33 mouse cellular contexts compared by ENCODE assay signal in the genomic region with DNA sequence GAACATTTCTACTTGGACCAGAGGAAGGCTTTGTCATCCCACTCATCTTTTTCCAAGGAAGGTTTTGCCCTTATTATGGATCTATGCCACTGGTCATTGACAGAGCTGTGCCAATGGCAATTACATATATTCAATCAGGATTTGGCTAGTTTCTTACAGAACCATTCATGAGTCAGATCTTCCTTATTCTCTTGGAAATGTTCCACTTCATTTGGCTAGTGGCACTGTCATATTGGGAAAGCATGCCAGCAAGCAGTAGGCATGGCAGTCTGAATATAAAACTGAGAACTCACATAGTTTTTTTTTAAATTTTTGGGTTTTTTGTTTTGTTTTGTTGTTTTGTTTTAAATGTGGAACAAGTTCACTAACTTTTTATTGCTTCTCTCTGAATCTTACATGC. TPM values are rescaled to one million over a fixed set of nuclear protein-coding genes. Genes with fewer than 3 reads are reported as not detected.
"Had no signal": no experiment of that assay in that cellular context is flagged by ENCODE, and none has a peak within 500 bp of the region (broad histone marks: within the 10 kb centered on the region; RNA-seq: fewer than 3 reads in every experiment).

No protein-coding gene starts in this region.

- DNase-seq: gastrocnemius, postnatal 14 days; gastrocnemius, postnatal 36 days; heart, adult 2 months; heart, postnatal 14 days; heart, postnatal 36 days; kidney, adult 18-20 months; kidney, adult 8-10 months; kidney, postnatal 10 days; kidney, postnatal 25 days; kidney, postnatal 4 days; layer of hippocampus, adult 9-11 months; layer of hippocampus, postnatal 36 days; left cerebral cortex, postnatal 4 days had no signal

- ATAC-seq: hindbrain, postnatal 0 days; intestine, embryonic 15.5 days; intestine, postnatal 0 days; liver, embryonic 12.5 days had no signal

RNA-seq across cellular contexts. Expression of gene Vmn1r46, which starts 2.8 kb away (rescaled TPM):
- polyA plus RNA-seq: gonadal fat pad, adult 2 months; heart, adult 2 months; heart, embryonic 11.5 days; heart, embryonic 13.5 days; heart, embryonic 15.5 days; heart, postnatal 0 days; hindbrain, embryonic 11.5 days; hindbrain, embryonic 13.5 days; hindbrain, embryonic 15.5 days; hindbrain, postnatal 0 days; intestine, embryonic 15.5 days; intestine, postnatal 0 days; kidney, embryonic 14.5 days; kidney, embryonic 16.5 days; limb, embryonic 11.5 days; limb, embryonic 13.5 days; limb, embryonic 15.5 days; liver, adult 2 months; liver, embryonic 12.5 days; liver, embryonic 14.5 days; liver, embryonic 16.5 days had no signal

RNA-seq across cellular contexts. Expression of gene Vmn1r45, which starts 25.9 kb away (rescaled TPM):
- polyA plus RNA-seq: gonadal fat pad, adult 2 months; heart, adult 2 months; heart, embryonic 11.5 days; heart, embryonic 13.5 days; heart, embryonic 15.5 days; heart, postnatal 0 days; hindbrain, embryonic 11.5 days; hindbrain, embryonic 13.5 days; hindbrain, embryonic 15.5 days; hindbrain, postnatal 0 days; intestine, embryonic 15.5 days; intestine, postnatal 0 days; kidney, embryonic 14.5 days; kidney, embryonic 16.5 days; limb, embryonic 11.5 days; limb, embryonic 13.5 days; limb, embryonic 15.5 days; liver, adult 2 months; liver, embryonic 12.5 days; liver, embryonic 14.5 days; liver, embryonic 16.5 days had no signal

RNA-seq across cellular contexts. Expression of gene Vmn1r47, which starts 49.6 kb away (rescaled TPM):
- polyA plus RNA-seq: gonadal fat pad, adult 2 months; heart, adult 2 months; heart, embryonic 11.5 days; heart, embryonic 13.5 days; heart, embryonic 15.5 days; heart, postnatal 0 days; hindbrain, embryonic 11.5 days; hindbrain, embryonic 13.5 days; hindbrain, embryonic 15.5 days; hindbrain, postnatal 0 days; intestine, embryonic 15.5 days; intestine, postnatal 0 days; kidney, embryonic 14.5 days; kidney, embryonic 16.5 days; limb, embryonic 11.5 days; limb, embryonic 13.5 days; limb, embryonic 15.5 days; liver, adult 2 months; liver, embryonic 12.5 days; liver, embryonic 14.5 days; liver, embryonic 16.5 days had no signal
